Mouse (Mus musculus) limb, embryonic 11.5 days (tissue): ENCODE measurements around the gene Psd4. TPM values are rescaled to one million over a fixed set of nuclear protein-coding genes. Genes with fewer than 3 reads are reported as not detected.

ENCODE experiments used
- ATAC-seq: fragments of 200-750 bp; cut with Nextera tagmentation; 2 replicates; pipeline ENCODE4 v1.8.0; 2017; ENCODE audit warnings: low read depth; ENCODE audit not compliant: insufficient number of reproducible peaks, low FRiP score, low TSS enrichment
- DNase-seq: peaks from one replicate; pipeline ENCODE4 v3.0.0-alpha.2; 2015; ENCODE audit warnings: low spot score
- H3K27ac ChIP-seq: fragments of 300-500 bp; sonication (generic); replicated peaks from 2 replicates; pipeline ENCODE4 v1.5.1; 2014; ENCODE audit warnings: low read depth, mild to moderate bottlenecking, low read length
- H3K27me3 ChIP-seq: fragments of 300-500 bp; sonication (generic); 2 replicates; pipeline ENCODE4 v1.6.1; 2014; ENCODE audit warnings: mild to moderate bottlenecking, low read length, mixed read lengths; ENCODE audit not compliant: control insufficient read depth, insufficient read depth
- H3K36me3 ChIP-seq: fragments of 300-500 bp; sonication (generic); 2 replicates; pipeline ENCODE4 v1.6.1; 2014; ENCODE audit warnings: mild to moderate bottlenecking, low read length, moderate library complexity, mixed read lengths; ENCODE audit not compliant: control insufficient read depth, insufficient read depth
- H3K4me1 ChIP-seq: fragments of 300-500 bp; sonication (generic); 2 replicates; pipeline ENCODE4 v1.6.1; 2014; ENCODE audit warnings: low read length, mixed read lengths; ENCODE audit not compliant: control insufficient read depth, insufficient read depth
- H3K4me2 ChIP-seq: fragments of 300-500 bp; sonication (generic); 2 replicates; pipeline ENCODE4 v1.6.1; 2014; ENCODE audit warnings: low read depth, mild to moderate bottlenecking, moderate library complexity; ENCODE audit not compliant: severe bottlenecking
- H3K4me3 ChIP-seq: fragments of 300-500 bp; sonication (generic); 2 replicates; pipeline ENCODE4 v1.5.1; 2014; ENCODE audit warnings: low read depth, low read length
- H3K9ac ChIP-seq: fragments of 300-500 bp; sonication (generic); 2 replicates; pipeline ENCODE4 v1.6.1; 2014; ENCODE audit warnings: mild to moderate bottlenecking, low read length
- H3K9me3 ChIP-seq: fragments of 300-500 bp; sonication (generic); 2 replicates; pipeline ENCODE4 v1.6.1; 2016; ENCODE audit warnings: low read length; ENCODE audit not compliant: control insufficient read depth
- WGBS: fragments of 180-500 bp; shearing (Covaris S2); extraction: QIAGEN DNeasy Blood & Tissue Kit; methylation state at CpG from one replicate; pipeline ENCODE4 v1.1.7; 2014; 5-methylcytosine and 5-hydroxymethylcytosine counted together
- polyA plus RNA-seq: library from polyadenylated mRNA; unstranded; fragments of >200 nt; fragmentation: Nextera tagmentation; extraction: Ambion mirVana; gene quantifications from 2 replicates; pipeline ENCODE4 v1.2.1, GENCODE M21; 2014

Psd4 gene
- polyA plus RNA-seq, 1 experiment from 2014 or later: 0.93 TPM

DNA sequence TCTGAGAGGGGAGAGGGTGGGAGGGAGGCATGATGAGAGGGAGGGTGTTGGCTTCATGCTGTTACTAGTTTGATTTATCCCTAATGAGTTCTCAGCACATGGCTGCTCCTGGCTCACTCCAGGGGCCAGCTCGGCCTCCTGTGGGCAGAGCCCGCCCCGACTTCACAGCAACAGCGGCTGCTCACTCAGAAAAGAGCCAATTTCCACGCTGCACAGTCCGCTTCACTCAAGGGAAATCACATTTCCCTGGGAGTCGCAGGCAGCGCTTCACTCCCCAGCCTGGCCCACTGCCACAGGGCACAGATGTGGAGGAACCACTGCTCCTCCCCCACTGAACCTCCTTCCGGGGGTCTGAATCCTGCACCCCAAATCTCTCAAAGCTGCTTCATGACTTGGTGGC lies 49.3 kb downstream of the Psd4 start:
- H3K9ac ChIP-seq: no peak overlapping the region
- H3K27ac ChIP-seq: no peak overlapping the region
- no peak overlapping the region for H3K4me2 ChIP-seq
- DNase-seq (peak; percentile 22), ATAC-seq (0 out of 2 replicates have a peak, but pooled peaks have one; percentile 47)
- no peaks in the 10 kb centered on the region for H3K36me3 ChIP-seq
- no peaks in the 10 kb centered on the region for H3K9me3 ChIP-seq
- H3K4me1 ChIP-seq: peaks cover 7% of the 10 kb centered on the region; the same call in 1 of the 2 replicates
- WGBS: 6% methylated on average over 9 of the region's 9 CpGs
- no peak overlapping the region for H3K4me3 ChIP-seq
- no peaks in the 10 kb centered on the region for H3K27me3 ChIP-seq

DNA sequence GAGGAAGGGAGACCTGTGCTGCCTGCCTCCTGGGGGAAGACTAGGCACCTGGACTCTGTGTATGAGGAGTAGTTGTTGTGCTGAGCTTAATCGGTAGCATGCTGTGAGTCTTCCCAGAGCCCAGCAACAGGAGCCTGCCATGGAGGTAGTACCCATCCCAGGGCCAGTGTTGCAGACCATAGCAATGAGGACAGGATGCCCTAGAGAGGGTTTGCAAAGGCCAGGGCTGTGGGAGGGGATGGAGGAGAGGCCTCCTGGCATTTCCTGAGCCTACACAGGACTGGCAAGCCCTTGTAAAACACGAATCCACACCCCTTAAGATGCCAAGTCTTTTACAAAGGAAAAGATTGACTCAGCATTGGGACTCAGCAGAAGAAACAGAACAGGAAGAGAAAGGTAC lies 49.7 kb downstream of the Psd4 start:
- WGBS: 17% methylated on average over 2 of the region's 2 CpGs
- ATAC-seq: no peak
- Histone ChIP-seq H3K27ac (no peak overlapping the region), H3K9ac (no peak overlapping the region), H3K27me3 (no peaks in the 10 kb centered on the region), H3K36me3 (no peaks in the 10 kb centered on the region), H3K4me1 (peaks cover 7% of the 10 kb centered on the region; the same call in 1 of the 2 replicates), H3K4me2 (no peak overlapping the region), H3K4me3 (no peak overlapping the region), H3K9me3 (no peaks in the 10 kb centered on the region)
- no peak for DNase-seq

DNA sequence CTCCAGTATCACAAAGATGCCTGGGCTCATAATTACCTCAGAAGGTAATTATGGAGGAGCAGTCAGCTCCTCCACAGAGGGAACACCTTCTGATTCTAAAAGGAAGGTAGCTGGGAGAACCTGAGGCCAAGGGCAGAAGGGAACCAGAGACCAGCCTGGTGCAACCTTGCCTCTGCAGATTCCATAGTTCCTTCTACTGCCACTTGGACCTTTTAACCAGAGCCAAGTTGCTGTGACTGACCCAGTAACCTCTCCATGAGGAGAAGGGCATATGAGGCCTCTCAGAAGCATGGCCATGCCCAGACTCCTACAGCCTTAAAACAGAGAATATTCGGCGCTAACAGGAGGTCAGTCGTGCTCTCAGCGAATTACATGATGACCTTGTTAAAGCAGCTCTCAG lies 50.2 kb downstream of the Psd4 start:
- no peak for ATAC-seq
- H3K27me3 ChIP-seq: no peaks in the 10 kb centered on the region
- no peak overlapping the region for H3K27ac ChIP-seq
- no peak for DNase-seq
- no peaks in the 10 kb centered on the region for H3K36me3 ChIP-seq
- H3K9ac ChIP-seq: no peak overlapping the region
- no peak overlapping the region for H3K4me2 ChIP-seq
- peaks cover 7% of the 10 kb centered on the region; the same call in 1 of the 2 replicates for H3K4me1 ChIP-seq
- H3K4me3 ChIP-seq: no peak overlapping the region
- WGBS: 89% methylated on average over 4 of the region's 4 CpGs
- no peaks in the 10 kb centered on the region for H3K9me3 ChIP-seq

DNA sequence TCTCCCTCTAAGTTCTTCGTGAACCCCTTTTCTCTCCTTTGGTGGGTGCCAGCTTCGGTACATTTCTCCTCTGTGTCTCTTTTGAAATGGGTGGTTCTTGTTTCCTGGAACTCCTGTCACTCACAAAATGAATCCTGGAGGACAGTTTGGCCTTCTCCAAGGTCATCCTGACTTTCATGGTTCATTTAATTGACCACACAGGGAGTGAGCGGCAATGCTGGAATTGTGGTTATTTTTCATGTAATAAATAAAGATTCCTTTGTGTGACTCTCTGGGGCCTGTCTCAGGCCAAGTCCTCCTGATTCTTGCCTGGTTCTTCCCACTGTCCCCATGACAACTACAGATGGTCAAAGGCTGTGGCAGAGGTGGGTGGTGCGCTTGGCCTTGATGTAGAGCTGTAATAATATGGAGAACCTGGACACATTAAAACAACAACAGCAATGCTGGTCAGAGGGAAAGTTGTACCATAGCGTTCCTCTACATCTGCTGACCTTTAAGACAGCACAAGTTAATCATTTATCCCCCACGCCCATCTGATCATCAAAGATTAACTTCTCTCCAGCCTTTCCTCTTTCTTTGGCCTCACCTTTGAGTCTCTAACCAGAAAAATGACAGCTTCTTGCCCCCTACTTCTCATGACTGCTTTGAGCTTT lies 54.0 kb downstream of the Psd4 start:
- Histone ChIP-seq H3K27me3 (no peaks in the 10 kb centered on the region), H3K27ac (no peak overlapping the region), H3K4me3 (no peak overlapping the region), H3K4me1 (peaks cover 7% of the 10 kb centered on the region; the same call in 1 of the 2 replicates), H3K36me3 (no peaks in the 10 kb centered on the region), H3K9me3 (no peaks in the 10 kb centered on the region), H3K9ac (no peak overlapping the region), H3K4me2 (no peak overlapping the region)
- no peak for DNase-seq
- ATAC-seq: no peak
- WGBS: 84% methylated on average over 6 of the region's 6 CpGs

DNA sequence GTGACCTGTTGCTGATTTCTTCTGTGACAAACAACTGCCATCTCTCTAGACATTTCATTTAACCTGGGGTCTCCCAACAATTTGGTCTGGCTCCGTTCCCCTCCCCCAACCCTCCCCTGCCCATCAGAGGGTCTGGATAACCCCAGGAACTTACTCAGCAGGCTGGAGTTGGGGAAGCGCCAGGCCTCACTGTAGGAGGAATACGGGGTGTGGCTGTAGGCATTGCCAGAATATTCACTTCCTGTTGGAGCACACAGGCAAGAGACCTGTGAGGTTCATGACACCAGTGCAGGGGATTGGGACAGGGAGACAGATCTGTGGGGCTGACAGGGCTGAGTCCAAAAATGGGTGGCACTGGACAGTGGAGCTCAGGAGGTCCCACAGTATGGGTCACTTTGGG lies 55.4 kb downstream of the Psd4 start:
- no peaks in the 10 kb centered on the region for H3K4me1 ChIP-seq
- no peaks in the 10 kb centered on the region for H3K9me3 ChIP-seq
- no peaks in the 10 kb centered on the region for H3K27me3 ChIP-seq
- no peak overlapping the region for H3K27ac ChIP-seq
- H3K4me2 ChIP-seq: no peak overlapping the region
- no peaks in the 10 kb centered on the region for H3K36me3 ChIP-seq
- DNase-seq (no peak), ATAC-seq (no peak)
- 66% methylated on average over 3 of the region's 3 CpGs for WGBS
- no peak overlapping the region for H3K9ac ChIP-seq
- H3K4me3 ChIP-seq: no peak overlapping the region

DNA sequence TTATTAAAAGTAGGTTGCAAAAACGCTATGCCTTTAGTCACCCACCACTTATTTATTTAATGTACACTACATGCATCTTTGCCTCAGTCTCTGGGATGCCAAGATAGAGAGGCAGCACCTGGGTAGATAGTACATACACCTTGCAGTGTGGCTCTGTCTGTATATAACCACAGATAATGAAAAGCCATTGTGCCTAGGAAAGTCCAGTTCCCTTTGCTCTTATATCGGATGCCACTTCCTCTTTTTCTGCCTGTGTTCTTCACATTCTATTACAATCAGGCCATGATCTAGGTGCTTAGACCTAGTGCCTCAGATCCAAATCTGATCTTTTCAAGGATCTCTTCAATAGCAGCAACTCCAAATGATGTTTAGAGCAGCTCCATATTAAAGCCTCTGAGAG lies 58.2 kb downstream of the Psd4 start:
- DNase-seq: no peak
- no peaks in the 10 kb centered on the region for H3K4me1 ChIP-seq
- no peak overlapping the region for H3K4me2 ChIP-seq
- no peak overlapping the region for H3K27ac ChIP-seq
- WGBS: 88% methylated on average over 2 of the region's 2 CpGs
- no peaks in the 10 kb centered on the region for H3K27me3 ChIP-seq
- no peaks in the 10 kb centered on the region for H3K36me3 ChIP-seq
- H3K9ac ChIP-seq: no peak overlapping the region
- ATAC-seq: no peak
- no peaks in the 10 kb centered on the region for H3K9me3 ChIP-seq
- no peak overlapping the region for H3K4me3 ChIP-seq

DNA sequence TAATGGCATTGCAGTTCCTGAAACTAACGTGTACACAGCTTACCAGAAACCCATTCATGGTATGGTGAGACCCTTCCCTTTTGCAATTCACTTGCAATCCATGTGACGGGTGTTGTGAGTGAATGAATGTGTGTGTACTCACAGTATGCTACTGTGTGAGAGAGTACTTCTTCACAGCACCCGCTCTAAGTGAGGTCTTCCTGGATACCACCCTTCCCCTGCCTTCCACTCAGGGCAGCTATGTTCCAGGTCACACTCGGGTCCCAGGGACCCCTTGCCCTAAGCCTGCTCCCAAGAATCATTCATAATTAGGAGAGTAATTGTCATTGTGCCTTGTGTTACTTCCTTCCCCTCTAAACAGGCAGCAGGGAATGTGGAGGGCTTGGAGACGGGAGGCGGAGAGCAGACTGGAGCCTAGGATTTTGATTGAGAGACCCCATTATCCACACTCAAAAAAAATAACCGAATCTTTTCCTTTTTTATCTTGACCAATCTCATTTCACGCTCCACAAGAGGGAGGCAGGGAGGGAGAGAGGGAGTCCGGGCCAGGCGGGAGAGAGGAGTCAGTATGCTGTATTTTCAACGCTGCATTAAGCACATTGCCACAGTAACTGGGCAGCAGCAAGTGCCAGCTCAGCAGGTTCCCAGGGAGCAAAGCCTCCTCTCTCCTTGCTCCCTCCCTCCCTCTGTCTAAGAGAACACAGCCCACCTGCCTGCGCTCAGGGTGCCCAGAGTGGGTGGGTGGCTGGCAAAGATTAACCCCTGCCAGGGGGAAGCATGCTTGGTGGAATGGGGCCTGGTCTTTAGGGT lies 60.7 kb downstream of the Psd4 start:
- no peaks in the 10 kb centered on the region for H3K9me3 ChIP-seq
- no peak overlapping the region for H3K4me2 ChIP-seq
- H3K9ac ChIP-seq: no peak overlapping the region
- no peak overlapping the region for H3K27ac ChIP-seq
- DNase-seq (no peak), ATAC-seq (no peak)
- H3K36me3 ChIP-seq: no peaks in the 10 kb centered on the region
- no peaks in the 10 kb centered on the region for H3K4me1 ChIP-seq
- H3K4me3 ChIP-seq: no peak overlapping the region
- 58% methylated on average over 12 of the region's 12 CpGs for WGBS
- no peaks in the 10 kb centered on the region for H3K27me3 ChIP-seq

DNA sequence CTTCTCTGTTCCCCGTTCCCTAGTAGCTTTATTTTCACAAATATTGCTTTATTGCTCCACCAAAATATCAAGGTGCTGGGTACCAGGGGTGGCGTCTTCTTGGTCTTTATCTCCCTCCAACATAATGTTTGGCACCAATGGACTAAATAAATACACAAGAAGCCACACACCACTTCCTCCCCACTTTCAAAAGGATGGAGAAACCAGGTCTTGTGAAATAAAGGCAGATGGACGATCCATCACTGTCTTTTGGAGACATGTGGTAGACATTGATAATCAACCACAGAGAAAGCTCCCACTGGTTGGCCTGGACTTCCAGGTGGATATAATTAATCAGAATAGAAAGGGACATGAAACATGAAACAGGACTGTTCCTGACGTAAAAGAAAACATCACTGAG lies 62.4 kb downstream of the Psd4 start:
- H3K9ac ChIP-seq: no peak overlapping the region
- H3K36me3 ChIP-seq: no peaks in the 10 kb centered on the region
- 73% methylated on average over 4 of the region's 4 CpGs for WGBS
- DNase-seq: no peak
- no peak overlapping the region for H3K27ac ChIP-seq
- H3K27me3 ChIP-seq: no peaks in the 10 kb centered on the region
- no peak overlapping the region for H3K4me2 ChIP-seq
- no peaks in the 10 kb centered on the region for H3K4me1 ChIP-seq
- no peaks in the 10 kb centered on the region for H3K9me3 ChIP-seq
- no peak for ATAC-seq
- no peak overlapping the region for H3K4me3 ChIP-seq
